Mouse (Mus musculus): ENCODE measurements around the gene Ndst2. TPM values are rescaled to one million over a fixed set of nuclear protein-coding genes. Genes with fewer than 3 reads are reported as not detected.

Ndst2 gene
- 13.2 and 18.0 TPM in 2 replicates for polyA plus RNA-seq (2015; fragmentation: Nextera tagmentation; extraction: Ambion mirVana)

GRCm38 (mm10) chr14:20733952-20734774 lies at the start of gene Ndst2:
Ndst2 (minus strand) TSS chr14:20734562.

DNA sequence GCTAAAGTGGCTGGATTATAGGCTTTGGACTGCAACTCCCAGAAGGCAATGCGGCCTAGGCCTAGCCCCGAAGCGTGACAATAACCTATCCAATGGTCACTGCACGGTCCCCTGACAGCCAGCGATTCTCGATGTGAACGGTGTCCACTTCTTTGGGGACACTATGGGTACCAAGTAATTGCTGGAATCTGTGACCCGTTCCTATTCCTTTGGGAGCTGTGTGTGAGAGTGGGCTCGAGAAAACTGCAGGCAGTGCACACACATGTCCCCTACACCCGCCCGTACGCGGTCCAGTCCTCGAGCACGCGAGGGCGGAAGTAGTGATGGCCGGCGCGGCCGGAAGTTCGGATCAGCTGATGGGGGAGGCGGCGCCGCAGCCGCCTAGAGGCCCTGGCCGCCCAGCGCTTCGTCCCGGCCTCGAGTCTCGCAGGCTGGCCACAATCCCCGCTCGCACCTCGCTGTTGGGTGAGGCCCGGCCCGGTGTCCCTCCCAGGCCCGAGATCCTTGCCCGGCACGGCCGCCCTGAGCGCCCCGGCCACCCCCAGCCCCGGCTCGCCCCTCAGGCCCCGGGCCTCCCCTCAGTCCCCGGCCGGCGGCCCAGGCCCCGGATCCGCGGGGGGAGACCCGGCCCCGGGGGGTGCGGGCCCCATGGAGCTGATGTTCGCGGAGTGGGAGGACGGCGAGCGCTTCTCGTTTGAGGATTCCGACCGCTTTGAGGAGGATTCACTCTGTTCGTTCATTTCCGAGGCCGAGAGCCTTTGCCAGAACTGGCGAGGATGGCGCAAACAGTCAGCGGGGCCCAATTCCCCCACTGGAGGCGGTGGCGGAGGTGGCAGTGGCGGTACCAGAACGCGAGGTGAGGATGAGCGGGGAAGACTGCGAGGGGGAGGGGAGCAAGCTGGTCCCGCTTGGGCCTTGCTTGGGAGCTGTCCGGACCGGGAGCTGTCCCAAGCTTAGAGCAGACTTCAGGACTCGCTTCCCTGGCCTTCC lies 26.9 kb downstream of the Ndst2 start, which contains the start of gene Zswim8:
Gene Zswim8, plus strand, starts transcription at position 352 of the 990 bp plus-strand sequence.

GRCm38 (mm10) chr14:20702741-20703381 lies 31.5 kb downstream of the Ndst2 start, which contains the start of gene Chchd1:
Chchd1 (plus strand) TSS chr14:20703006.

GRCm38 (mm10) chr14:20694884-20695760 lies 39.2 kb downstream of the Ndst2 start, which contains the start of gene Fut11:
Fut11 (plus strand) TSS chr14:20694968.

DNA sequence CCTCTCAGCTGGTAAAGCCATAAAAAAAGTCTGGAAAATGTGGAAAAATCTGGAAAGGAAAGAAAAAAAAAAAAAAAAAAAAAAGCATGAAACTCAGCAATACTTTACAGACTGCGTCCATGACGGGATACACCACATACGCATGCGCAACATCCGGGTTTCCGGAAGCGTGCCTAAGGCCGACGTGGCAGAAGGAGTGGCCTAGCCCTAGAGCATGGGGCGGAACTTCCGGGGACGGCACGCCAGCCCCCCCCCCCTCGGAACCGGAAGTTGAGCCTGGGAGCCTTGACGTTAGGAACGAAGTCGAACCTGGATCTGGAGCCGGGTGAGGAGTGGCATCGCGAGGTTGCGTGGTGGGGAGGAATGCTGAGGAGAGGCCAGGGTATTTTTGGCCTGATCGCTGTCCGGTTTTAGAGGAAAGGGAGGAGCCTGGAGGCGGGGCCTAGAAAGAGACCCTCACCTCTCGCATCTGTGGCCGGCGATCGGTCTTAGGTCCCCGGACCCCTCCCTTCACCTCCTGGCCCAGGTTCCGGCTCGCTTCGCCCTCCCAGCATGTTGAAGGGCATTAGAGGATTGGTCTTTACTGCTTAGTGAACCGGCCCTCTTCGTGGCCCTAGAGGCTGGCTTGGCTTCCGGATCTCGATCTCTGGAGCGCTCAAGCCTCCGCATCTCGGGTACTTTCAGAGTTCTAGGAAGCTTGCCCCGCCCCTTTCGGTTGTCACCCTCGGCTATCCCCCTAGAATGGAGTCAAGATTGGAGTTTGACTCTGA lies 60.1 kb downstream of the Ndst2 start, which contains the start of gene Sec24c:
Gene Sec24c, plus strand, starts transcription at position 245 of the 770 bp plus-strand sequence.

Small RNA genes within 50 kb of the gene (microRNA-seq; reads per million reads assigned to microRNA genes)
- not detected for gene Mir6946 (ENCODE audit: borderline replicate concordance, insufficient number of aligned reads)

Other genes with a start within 250 kb of the Ndst2 start
- gene Mss51, start 237.7 kb downstream of the Ndst2 start, polyA plus RNA-seq (2015; fragmentation: Nextera tagmentation; extraction: Ambion mirVana): 0.35 TPM in 2 replicates
- gene Ppp3cb, start 188.0 kb downstream of the Ndst2 start, polyA plus RNA-seq (2015; fragmentation: Nextera tagmentation; extraction: Ambion mirVana): 29.0 and 31.8 TPM in 2 replicates
- 2.5 and 3.9 TPM in 2 replicates for gene Usp54, start 93.5 kb downstream of the Ndst2 start, polyA plus RNA-seq (2015; fragmentation: Nextera tagmentation; extraction: Ambion mirVana)
- 1.9 and 5.8 TPM in 2 replicates for gene Myoz1, start 78.0 kb downstream of the Ndst2 start, polyA plus RNA-seq (2015; fragmentation: Nextera tagmentation; extraction: Ambion mirVana)
- gene Synpo2l, start 66.2 kb downstream of the Ndst2 start, polyA plus RNA-seq (2015; fragmentation: Nextera tagmentation; extraction: Ambion mirVana): 0.38 and 2.0 TPM in 2 replicates
- gene Sec24c, start 60.3 kb downstream of the Ndst2 start, polyA plus RNA-seq (2015; fragmentation: Nextera tagmentation; extraction: Ambion mirVana): 30.9 and 45.5 TPM in 2 replicates
- 28.4 and 31.5 TPM in 2 replicates for gene Fut11, start 39.6 kb downstream of the Ndst2 start, polyA plus RNA-seq (2015; fragmentation: Nextera tagmentation; extraction: Ambion mirVana)
- gene Chchd1, start 31.6 kb downstream of the Ndst2 start, polyA plus RNA-seq (2015; fragmentation: Nextera tagmentation; extraction: Ambion mirVana): 344 and 686 TPM in 2 replicates
- 15.8 and 20.1 TPM in 2 replicates for gene Zswim8, start 27.0 kb downstream of the Ndst2 start, polyA plus RNA-seq (2015; fragmentation: Nextera tagmentation; extraction: Ambion mirVana)
- gene Camk2g, start 59.5 kb upstream of the Ndst2 start, polyA plus RNA-seq (2015; fragmentation: Nextera tagmentation; extraction: Ambion mirVana): 52.9 and 69.8 TPM in 2 replicates
- gene Plau, start 102.1 kb upstream of the Ndst2 start, polyA plus RNA-seq (2015; fragmentation: Nextera tagmentation; extraction: Ambion mirVana): 2.0 and 3.5 TPM in 2 replicates
- gene Vcl, start 194.8 kb upstream of the Ndst2 start, polyA plus RNA-seq (2015; fragmentation: Nextera tagmentation; extraction: Ambion mirVana): 22.7 and 24.6 TPM in 2 replicates

Data from adrenal gland, postnatal 0 days (tissue).